Mouse (Mus musculus): ENCODE measurements around the gene Rrn3. TPM values are rescaled to one million over a fixed set of nuclear protein-coding genes. Genes with fewer than 3 reads are reported as not detected.

The Rrn3 gene
- polyA plus RNA-seq, 1 experiment from 2014 or later = 127 TPM

DNA sequence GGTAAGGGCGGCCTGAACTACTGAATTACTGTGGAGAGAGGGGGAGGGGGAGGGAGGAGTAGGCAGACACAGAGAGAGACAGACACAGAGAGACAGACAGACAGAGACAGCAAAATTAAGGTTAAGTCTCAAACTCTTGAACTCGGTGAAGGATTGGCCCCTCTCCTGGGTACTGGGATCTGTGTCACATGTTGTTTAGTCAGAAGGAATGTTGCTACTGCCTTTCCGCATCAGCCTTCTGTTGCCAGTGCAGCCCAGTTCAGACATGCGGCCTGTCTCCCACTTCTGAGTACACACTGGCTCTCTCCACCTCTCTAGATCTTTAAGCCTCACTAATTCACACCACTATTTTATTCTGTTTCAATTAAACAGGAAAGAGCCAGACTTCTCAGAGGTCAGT is 46.0 kb downstream of the Rrn3 start:
- Histone ChIP-seq H3K9ac (no peak overlapping the region), H3K27ac (replicated peaks) (no peak overlapping the region), H3K4me2 (no peak overlapping the region), H3K4me3 (no peak overlapping the region), H3K9me3 (no peaks in the 10 kb centered on the region), H3K4me1 (replicated peaks) (peaks cover 13% of the 10 kb centered on the region), H3K27me3 (no peaks in the 10 kb centered on the region), H3K36me3 (peaks cover 55% of the 10 kb centered on the region)
- ATAC-seq (ENCODE audit: low read depth) = no peak
- 88% methylated on average over 4 of the region's 4 CpGs for WGBS

DNA sequence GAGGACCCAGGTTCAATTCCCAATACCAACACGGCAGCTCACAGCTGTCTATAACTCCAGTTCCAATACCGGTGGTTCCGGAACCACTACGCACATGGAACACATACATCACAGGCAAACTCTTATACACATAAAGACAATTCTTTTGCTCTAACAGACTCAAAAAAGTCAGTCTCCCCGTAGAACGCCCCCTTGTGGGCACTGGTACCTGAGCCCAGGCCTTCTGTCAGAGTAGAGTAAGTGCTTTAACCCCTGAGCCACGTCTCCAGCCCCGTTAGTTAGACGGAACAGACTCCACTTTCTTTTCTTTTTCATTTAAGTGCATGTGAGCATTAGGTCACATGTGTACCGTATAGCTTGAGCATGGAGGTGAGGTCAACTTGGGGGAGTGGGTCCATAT is 49.9 kb downstream of the Rrn3 start:
- 88% methylated on average over 10 of the region's 10 CpGs for WGBS
- Histone ChIP-seq H3K4me2 (no peak overlapping the region), H3K4me3 (no peak overlapping the region), H3K4me1 (replicated peaks) (no peaks in the 10 kb centered on the region), H3K27ac (replicated peaks) (no peak overlapping the region), H3K9ac (no peak overlapping the region), H3K9me3 (no peaks in the 10 kb centered on the region), H3K27me3 (no peaks in the 10 kb centered on the region), H3K36me3 (peaks cover 87% of the 10 kb centered on the region)
- ATAC-seq (ENCODE audit: low read depth) = no peak

DNA sequence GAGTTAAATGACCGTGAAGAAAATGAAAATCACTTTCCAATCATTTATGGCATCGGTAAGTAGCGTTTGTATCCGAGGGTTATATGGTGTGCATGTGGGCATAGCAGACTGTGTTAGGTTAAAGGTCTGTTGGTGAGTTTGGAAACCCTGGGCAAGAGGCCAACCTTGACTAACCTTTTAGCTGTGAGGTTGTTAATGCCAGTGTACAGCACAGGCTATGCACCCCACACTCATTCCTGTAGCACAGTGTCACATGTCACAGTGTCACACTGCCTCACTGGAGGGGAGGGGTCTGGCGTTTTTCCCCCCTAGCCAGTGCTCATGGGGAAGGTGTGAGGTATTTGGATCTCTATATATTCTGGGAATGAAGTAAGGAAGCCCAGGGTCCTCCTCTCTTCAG is 51.1 kb downstream of the Rrn3 start:
- H3K27ac ChIP-seq (replicated peaks) = no peak overlapping the region
- no peaks in the 10 kb centered on the region for H3K4me1 ChIP-seq (replicated peaks)
- no peak overlapping the region for H3K4me3 ChIP-seq
- no peaks in the 10 kb centered on the region for H3K9me3 ChIP-seq
- no peak overlapping the region for H3K9ac ChIP-seq
- no peak overlapping the region for H3K4me2 ChIP-seq
- H3K36me3 ChIP-seq = peaks cover 98% of the 10 kb centered on the region
- no peaks in the 10 kb centered on the region for H3K27me3 ChIP-seq
- WGBS = 88% methylated on average over 5 of the region's 5 CpGs
- ATAC-seq (ENCODE audit: low read depth) = no peak

DNA sequence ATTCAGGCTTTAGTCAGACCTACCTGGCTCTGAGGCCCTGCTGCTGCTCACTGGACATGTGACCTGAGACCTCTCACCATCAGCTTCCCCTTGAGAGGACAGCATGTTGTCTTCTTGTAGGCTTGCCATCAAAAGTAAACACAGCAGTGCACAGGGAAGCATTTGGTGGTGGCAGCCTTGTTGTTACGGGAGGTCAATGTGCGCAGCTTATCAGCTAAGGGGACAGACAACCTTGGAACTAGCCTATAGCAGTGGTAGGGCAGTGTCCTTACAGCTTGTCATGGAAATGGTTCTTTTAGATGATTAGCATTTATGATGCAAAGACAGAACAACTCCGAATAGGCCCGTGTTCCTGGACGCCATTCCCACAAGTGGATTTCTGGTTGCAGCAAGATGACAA is 53.9 kb downstream of the Rrn3 start:
- no peak overlapping the region for H3K27ac ChIP-seq (replicated peaks)
- WGBS = 96% methylated on average over 5 of the region's 5 CpGs
- H3K36me3 ChIP-seq = peaks cover 98% of the 10 kb centered on the region
- H3K27me3 ChIP-seq = no peaks in the 10 kb centered on the region
- H3K9ac ChIP-seq = no peak overlapping the region
- H3K4me3 ChIP-seq = no peak overlapping the region
- no peaks in the 10 kb centered on the region for H3K4me1 ChIP-seq (replicated peaks)
- no peak overlapping the region for H3K4me2 ChIP-seq
- no peak for ATAC-seq (ENCODE audit: low read depth)
- no peaks in the 10 kb centered on the region for H3K9me3 ChIP-seq

DNA sequence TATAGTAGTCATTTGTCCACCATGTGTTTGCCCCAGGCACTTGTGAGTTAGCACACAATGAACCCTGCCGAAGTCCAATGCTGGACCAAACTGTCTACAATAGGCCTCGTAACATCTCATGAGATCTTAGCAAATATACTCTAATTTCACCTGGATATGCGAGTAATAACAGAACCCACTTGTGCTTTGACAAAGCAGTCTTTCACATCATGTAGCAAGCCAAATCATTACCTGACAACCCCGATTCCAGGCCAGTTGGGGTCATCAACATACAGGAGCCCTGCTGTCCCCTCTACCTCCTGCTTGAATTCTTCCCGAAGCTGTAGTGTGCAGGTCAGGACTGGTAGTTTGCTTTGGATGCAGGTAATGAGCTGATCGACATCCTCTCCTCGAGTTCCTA is 59.5 kb downstream of the Rrn3 start:
- Histone ChIP-seq H3K27ac (replicated peaks) (no peak overlapping the region), H3K9ac (no peak overlapping the region), H3K9me3 (no peaks in the 10 kb centered on the region), H3K4me1 (replicated peaks) (no peaks in the 10 kb centered on the region), H3K4me3 (no peak overlapping the region), H3K4me2 (no peak overlapping the region), H3K27me3 (no peaks in the 10 kb centered on the region), H3K36me3 (peaks cover 91% of the 10 kb centered on the region)
- no peak for ATAC-seq (ENCODE audit: low read depth)
- 91% methylated on average over 7 of the region's 7 CpGs for WGBS

DNA sequence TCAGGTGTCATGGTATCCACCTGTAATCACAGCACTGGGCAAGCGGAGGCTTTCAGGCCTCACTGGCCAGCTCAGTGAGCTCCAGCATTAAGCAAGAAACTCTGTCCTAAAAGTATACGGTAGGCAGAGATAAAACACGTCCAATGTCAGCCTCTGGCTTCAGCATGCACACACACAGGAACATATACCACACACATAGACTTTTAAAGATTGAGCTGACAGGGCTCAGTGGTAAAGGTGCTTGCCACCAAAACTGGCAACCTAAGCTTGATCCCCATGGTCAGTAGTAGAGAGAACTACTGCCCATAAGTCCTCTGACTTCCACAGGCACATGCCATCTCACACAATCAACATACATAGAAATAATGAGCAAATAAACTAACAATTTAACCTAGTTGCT is 60.4 kb downstream of the Rrn3 start:
- Histone ChIP-seq H3K36me3 (peaks cover 91% of the 10 kb centered on the region), H3K9me3 (no peaks in the 10 kb centered on the region), H3K4me2 (no peak overlapping the region), H3K27me3 (no peaks in the 10 kb centered on the region), H3K9ac (no peak overlapping the region), H3K4me1 (replicated peaks) (no peaks in the 10 kb centered on the region), H3K4me3 (no peak overlapping the region), H3K27ac (replicated peaks) (no peak overlapping the region)
- 87% methylated on average over 3 of the region's 3 CpGs for WGBS
- ATAC-seq (ENCODE audit: low read depth) = no peak

DNA sequence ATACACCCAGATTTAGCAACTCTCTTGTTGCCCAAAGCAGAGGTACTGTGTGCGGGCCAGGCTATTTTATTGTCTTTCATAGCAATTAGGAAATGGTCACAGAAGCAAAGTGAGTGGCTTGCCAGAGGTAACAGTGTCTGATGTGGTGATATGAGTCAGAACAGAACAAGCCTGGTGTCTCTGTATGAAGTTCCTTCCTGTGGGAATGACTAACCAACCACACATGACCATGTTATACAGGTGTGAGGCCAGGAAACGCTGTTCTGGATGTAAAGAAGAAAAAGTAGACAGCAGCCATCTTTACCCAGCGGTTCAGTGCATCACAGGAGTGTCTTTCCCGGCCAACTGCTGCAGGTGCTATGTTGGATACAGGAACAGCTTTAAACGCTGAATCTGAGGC is 64.5 kb downstream of the Rrn3 start:
- H3K27ac ChIP-seq (replicated peaks) = no peak overlapping the region
- ATAC-seq (ENCODE audit: low read depth) = no peak
- no peak overlapping the region for H3K4me3 ChIP-seq
- H3K4me2 ChIP-seq = no peak overlapping the region
- H3K9ac ChIP-seq = no peak overlapping the region
- H3K36me3 ChIP-seq = peaks cover 66% of the 10 kb centered on the region
- no peaks in the 10 kb centered on the region for H3K4me1 ChIP-seq (replicated peaks)
- H3K9me3 ChIP-seq = no peaks in the 10 kb centered on the region
- WGBS = 93% methylated on average over 5 of the region's 5 CpGs
- no peaks in the 10 kb centered on the region for H3K27me3 ChIP-seq

DNA sequence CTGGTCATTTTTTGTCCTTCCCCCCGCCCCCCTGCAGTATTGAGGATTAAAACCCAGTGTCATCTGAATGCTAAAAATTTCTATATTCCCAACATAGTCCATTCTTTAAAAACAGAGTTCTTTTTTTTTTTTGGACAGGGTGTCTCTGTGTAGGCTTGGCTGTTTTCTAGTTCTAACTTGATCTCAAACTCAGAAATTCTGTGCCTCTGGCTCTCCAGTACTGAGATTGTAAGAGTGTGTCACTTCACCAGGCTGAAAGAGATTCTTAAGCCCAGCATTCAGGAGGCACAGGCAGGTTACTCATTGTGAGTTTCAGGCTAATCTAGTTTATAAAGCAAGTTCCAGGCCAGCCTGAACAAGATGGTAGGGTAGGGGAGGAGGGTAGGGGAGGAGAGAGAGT is 66.2 kb downstream of the Rrn3 start:
- WGBS = 90% methylated on average over 1 of the region's 1 CpGs
- no peak overlapping the region for H3K4me2 ChIP-seq
- H3K27ac ChIP-seq (replicated peaks) = no peak overlapping the region
- no peak for ATAC-seq (ENCODE audit: low read depth)
- H3K4me3 ChIP-seq = no peak overlapping the region
- H3K9ac ChIP-seq = no peak overlapping the region
- peaks cover 55% of the 10 kb centered on the region for H3K36me3 ChIP-seq
- no peaks in the 10 kb centered on the region for H3K9me3 ChIP-seq
- H3K27me3 ChIP-seq = no peaks in the 10 kb centered on the region
- no peaks in the 10 kb centered on the region for H3K4me1 ChIP-seq (replicated peaks)

DNA sequence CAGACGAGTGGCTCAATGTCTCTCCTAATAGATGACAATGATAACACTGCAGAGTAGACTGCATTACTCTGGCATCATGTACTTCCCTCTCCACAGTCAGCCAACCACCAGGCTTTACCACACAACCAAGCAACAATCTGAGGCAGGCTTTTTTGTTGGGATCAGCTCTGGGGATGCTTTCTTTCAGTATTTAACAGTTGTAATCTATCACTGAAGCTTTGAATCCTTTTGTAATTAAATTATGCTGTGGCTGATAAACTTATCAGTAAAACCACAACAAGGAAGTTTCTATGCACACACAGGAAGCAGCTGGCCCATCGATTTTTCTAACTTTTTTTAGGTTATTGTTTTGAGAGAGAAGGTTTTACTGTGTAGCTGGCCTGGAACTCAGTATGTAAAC is 67.8 kb downstream of the Rrn3 start:
- H3K9ac ChIP-seq = no peak overlapping the region
- H3K9me3 ChIP-seq = no peaks in the 10 kb centered on the region
- H3K4me1 ChIP-seq (replicated peaks) = no peaks in the 10 kb centered on the region
- H3K36me3 ChIP-seq = peaks cover 50% of the 10 kb centered on the region
- ATAC-seq (ENCODE audit: low read depth) = no peak
- no peak overlapping the region for H3K27ac ChIP-seq (replicated peaks)
- H3K4me3 ChIP-seq = no peak overlapping the region
- 85% methylated on average over 2 of the region's 2 CpGs for WGBS
- H3K4me2 ChIP-seq = no peak overlapping the region
- H3K27me3 ChIP-seq = no peaks in the 10 kb centered on the region

DNA sequence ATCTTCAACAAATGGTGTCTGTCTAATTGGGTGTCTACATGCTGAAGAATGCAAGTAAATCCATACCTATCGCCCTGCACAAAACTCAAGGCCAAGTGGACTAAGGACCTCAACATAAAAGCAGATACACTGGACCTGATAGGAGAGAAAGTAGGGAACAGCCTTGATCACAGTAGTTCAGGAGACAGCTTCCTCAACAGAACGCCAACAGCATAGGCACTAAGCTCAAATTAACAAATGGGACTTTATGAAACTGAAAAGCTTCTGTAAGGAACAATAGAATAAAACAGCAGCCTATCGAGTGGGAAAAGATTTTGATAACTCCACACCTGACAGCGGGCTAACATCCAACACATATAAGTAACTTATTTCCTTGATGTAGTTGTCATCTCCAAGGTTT is 70.9 kb downstream of the Rrn3 start:
- H3K9ac ChIP-seq = no peak overlapping the region

DNA sequence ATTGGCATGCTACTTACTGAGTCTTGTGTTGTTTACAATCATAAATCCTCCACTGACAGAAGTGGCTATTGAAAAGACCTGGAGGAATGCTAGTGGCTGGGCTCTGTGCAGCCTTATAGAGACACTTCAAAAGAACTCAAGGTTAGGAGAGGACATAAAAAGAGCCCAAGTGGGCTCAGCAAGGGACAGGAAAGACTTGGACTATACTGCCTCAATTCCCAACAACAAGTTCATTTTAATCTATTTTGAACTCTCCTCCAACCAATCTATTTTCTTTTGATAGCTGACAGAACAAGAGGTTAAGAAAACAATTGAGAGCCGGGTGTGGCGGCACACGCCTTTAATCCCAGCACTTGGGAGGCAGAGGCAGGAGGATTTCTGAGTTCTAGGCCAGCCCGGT is 73.4 kb downstream of the Rrn3 start:
- Histone ChIP-seq H3K9me3 (no peaks in the 10 kb centered on the region), H3K4me1 (replicated peaks) (no peaks in the 10 kb centered on the region), H3K36me3 (peaks cover 49% of the 10 kb centered on the region), H3K4me3 (no peak overlapping the region), H3K27ac (replicated peaks) (no peak overlapping the region), H3K27me3 (no peaks in the 10 kb centered on the region), H3K9ac (no peak overlapping the region), H3K4me2 (no peak overlapping the region)
- no peak for ATAC-seq (ENCODE audit: low read depth)
- 97% methylated on average over 4 of the region's 4 CpGs for WGBS

More for the DNA sequence above, 70.9 kb downstream of the Rrn3 start:
- no peaks in the 10 kb centered on the region for H3K4me1 ChIP-seq (replicated peaks)
- H3K27ac ChIP-seq (replicated peaks) = no peak overlapping the region
- H3K4me2 ChIP-seq = no peak overlapping the region
- no peak for ATAC-seq (ENCODE audit: low read depth)
- no peak overlapping the region for H3K4me3 ChIP-seq
- H3K27me3 ChIP-seq = no peaks in the 10 kb centered on the region
- no peaks in the 10 kb centered on the region for H3K9me3 ChIP-seq
- H3K36me3 ChIP-seq = peaks cover 42% of the 10 kb centered on the region
- WGBS = 96% methylated on average over 4 of the region's 4 CpGs
